Mouse (Mus musculus) hematopoietic stem cell, adult 5-6 weeks (primary cell): ENCODE data around the gene Zswim5. TPM values are rescaled to one million over a fixed set of nuclear protein-coding genes. Genes with fewer than 3 reads are reported as not detected.

Source experiments
- ATAC-seq, 2 experiments: fragments of 125-278 bp in 1 of 2; replicated peaks in 1 of 2; 2 replicates each; pipeline ENCODE4 v1.8.0; 2016 to 2017; ENCODE audit warnings: inconsistent platforms in 2 of 2, mild to moderate bottlenecking in 2 of 2, moderate number of reproducible peaks in 2 of 2, low read depth in 1 of 2, moderate TSS enrichment in 1 of 2; ENCODE audit not compliant: low FRiP score in 2 of 2, poor library complexity in 2 of 2, severe bottlenecking in 2 of 2, insufficient read depth in 1 of 2, low TSS enrichment in 1 of 2
- total RNA-seq: library from RNA; stranded (forward); fragments of 172-1452, 232-1000 nt; gene quantifications from 2 replicates; pipeline ENCODE4 v1.2.3, GENCODE M21; 2017

Zswim5 gene
- total RNA-seq, 1 experiment from 2014 or later: 0.10 TPM

DNA sequence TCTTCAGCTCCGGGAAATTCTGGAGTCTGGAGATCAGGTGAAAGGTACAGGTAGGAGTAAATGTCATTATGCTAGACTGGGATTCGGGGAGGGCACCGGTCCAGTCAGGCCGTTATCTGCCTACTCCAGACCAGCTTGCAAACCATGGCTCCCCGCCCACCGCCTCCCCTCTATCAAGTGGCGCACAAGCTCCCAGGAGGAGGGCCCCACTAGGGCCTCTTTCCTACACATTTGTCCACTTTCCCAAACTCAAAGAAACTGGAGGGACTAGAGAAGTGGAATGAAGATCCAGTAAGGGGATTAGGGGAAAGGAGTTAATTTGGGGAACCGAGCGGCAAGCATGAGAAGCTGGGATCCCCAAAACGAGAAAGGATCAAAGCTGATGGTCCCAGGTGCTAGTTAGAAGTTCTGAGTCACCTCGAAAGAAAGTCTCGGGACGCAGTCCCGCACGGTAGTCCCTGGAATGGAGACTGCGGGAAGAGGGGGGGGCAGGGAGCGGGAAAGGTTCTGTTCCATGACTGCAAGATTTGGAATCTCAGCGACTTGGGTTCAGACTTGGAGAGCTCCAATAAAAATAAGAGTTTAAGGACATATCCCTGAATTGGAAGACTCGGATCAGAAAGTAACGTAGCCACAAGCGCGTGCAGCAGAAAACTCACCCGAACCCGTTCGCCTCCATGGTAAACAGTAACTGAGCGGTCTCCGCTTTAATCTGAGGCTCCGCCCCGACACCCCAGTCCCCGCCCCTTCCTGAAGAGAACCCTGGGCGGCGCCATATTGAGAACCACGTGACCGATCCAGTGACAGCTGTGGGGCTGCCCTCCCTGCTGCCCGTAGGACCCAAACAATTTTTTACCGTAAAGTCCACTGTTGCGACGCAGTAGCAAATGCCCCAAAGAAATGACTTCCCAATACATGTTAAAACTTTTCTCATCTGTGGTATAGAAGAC is 116.8 kb downstream of the Zswim5 start, which contains the start of gene Urod:
Gene Urod (minus strand): TSS at position 742 of the 950 bp plus-strand sequence.
- ATAC-seq: peak; percentile 88 to 89

DNA sequence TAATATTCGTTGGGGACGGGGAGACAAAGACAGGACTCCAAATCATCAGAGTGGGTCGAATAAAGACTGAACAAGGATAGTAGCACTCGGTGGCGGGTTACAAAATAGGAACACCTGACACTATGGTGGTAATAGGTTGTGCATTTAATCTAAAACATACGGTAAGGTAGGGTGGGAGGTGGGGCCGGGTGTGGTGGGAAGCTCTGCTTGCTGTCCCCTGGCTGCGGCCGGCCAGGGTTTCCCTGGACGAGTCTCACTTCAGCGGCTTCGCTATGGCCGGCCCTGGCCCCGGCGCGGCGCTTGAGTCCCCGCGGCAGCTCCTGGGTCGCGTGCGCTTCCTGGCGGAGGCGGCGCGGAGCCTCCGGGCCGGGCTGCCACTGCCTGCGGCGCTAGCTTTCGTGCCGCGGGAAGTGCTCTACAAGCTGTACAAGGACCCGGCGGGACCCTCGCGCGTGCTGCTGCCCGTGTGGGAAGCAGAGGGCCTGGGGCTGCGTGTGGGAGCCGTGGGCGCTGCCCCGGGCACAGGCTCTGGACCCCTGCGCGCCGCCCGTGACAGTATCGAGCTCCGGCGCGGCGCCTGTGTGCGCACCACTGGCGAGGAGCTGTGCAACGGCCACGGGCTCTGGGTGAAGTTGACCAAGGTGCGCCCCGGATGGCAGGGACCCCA is 118.1 kb downstream of the Zswim5 start, which contains the start of gene Hectd3:
Gene Hectd3 (plus strand): TSS at position 187 of the 667 bp plus-strand sequence.
- peak; percentile 39 to 51; a peak in 2 of 4 replicates for ATAC-seq

DNA sequence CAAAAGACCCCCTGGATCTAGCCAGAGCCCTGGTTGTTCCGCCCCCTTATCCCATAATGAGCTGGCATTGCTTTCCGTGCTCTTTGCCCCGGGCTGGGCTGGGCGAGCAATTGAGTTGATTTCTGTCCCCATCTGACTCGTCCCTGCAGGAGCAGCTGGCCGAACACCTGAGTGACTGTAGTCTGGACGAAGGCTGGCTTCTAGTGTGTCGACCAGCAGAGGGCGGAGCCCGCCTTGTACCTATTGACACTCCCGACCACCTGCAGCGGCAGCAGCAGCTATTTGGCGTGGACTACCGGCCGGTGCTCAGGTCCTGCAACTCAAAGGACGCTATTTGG is 118.6 kb downstream of the Zswim5 start:
- ATAC-seq: peak in 1 of 2 experiments; percentile 16; a peak in 1 of 4 replicates

DNA sequence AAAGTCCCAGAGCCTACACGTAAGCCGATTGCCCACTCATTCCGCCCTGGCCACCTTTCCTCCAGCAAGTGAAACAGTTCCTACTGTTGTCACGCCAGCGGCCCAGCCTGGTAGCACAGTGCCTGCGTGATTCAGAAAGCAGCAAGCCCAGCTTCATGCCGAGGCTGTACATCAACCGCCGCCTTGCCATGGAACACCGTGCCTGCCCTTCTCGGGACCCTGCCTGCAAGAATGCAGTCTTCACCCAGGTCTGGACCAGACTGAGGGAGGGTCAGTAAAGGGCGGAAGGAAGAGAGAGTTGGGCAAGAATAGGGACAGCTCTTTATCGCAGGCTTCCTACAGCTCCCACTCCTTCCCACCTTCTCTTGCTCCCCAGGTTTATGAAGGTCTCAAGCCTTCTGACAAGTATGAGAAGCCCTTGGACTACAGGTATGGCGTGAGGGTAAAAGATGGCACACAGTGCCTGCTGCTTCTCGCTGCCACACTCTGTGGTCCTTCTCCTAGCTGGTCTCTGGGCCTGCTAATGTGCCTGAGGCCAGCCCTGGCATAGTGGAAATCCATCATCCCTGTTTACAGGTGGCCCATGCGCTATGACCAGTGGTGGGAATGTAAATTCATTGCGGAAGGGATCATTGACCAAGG is 122.5 kb downstream of the Zswim5 start:
- no peak for ATAC-seq

DNA sequence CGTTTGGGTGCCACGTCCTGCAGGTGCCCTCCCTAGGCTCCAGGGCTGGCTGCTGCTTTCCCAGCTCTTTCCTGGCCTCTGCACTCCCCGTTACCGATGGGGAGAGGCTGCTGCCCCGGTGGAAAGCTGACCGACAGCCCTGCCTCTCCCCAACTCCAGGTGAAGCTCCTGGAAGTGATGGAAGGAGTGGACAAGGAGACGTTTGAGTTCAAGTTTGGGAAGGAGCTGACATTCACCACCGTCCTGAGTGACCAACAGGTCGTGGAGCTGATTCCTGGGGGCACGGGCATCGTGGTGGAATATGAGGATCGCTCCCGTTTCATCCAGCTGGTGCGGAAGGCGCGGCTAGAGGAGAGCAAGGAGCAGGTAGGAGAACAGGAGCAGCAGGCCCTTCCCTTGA is 124.8 kb downstream of the Zswim5 start:
- no peak for ATAC-seq

DNA sequence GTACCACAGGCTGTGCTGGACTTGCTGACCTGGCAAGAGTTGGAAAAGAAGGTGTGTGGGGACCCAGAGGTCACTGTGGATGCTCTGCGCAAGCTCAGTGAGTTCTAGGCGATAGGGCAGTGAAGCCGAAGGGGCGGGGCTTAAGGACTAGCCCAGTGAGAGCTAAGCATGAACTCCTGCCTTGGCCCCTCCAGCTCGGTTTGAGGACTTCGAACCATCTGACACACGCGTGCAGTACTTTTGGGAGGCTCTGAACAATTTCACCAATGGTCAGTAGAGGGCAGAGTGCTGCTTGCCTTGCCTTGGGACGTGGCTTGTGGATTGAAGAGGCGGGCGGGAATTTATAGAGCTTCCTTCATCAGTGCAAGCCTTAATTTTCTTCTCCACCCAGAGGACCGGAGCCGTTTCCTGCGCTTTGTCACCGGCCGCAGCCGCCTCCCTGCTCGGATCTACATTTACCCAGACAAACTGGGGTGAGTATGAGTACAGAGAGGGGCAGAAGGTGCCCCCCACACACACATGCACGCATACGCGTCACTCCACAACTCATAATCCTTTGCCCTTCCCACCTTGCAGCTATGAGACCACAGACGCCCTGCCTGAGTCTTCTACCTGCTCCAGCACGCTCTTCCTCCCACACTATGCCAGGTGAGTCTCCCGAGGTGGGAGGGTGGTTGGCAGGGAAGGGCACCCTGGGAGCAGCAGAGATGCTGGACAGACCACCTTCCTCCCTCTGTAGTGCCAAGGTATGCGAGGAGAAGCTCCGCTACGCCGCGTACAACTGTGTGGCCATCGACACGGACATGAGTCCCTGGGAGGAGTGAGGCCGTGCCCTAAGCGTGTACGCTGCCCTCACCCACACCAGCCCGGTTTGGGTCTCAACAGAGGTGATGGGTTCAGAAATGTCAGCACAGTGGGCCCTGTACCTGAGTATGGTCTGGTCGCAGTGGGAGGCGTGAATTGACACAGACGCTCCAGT is 125.7 kb downstream of the Zswim5 start:
- ATAC-seq: peak in 1 of 2 experiments; percentile 80; a peak in 3 of 4 replicates

DNA sequence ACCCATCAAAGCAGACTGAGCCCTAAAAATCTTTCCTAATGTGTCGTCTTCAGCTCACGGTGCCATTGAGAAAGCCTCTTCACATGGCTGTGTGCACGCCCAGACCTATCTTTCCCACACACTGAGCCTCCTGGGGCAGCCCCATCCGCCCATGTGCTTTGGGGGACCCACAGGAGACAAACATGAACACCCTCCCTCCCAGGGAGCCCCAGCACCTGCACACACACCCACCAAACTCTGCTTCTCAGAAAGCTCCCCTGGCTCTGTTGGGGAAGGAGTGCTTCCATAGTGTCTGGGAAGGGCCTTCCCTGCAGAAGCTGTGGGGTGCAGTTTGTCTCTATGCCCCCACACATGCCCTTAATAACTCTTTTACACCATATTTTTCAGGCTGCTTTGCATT is 127.5 kb downstream of the Zswim5 start:
- no peak for ATAC-seq

DNA sequence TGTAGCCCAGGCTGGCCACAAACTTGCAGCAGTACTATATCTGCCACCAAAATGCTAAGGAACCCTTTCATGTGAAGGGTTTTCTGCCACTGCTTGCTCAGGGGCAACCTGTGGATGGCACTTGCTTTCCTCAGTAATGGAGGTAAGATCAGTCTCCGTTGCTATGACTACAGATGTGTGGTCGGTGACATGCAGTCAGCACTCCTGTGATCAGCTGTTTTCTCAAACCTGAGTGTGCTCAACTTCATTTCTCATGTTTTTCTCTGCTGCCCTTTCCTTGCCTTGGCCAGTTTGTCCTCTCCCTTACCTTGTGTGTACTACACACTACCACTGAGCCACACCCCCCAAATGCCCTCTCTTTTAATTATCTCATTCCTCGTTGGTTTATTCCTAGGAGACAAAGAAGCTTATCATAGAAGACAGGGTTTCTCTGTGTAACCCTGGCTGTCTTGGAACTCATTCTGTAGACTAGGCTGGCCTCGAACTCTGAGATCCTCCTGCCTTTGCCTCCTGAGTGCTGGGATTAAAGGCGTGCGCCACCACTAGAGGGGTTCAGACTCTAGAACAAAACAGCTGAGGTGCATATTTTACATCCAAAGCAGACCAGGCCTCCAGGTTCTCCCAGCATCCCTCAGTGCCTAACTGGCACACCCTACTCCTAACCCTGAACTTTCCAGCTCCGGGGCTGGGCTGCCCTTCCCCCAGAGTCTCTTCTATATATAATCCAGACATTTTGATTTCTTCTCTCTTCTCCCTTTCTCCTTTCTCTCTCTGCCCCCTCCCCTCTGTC is 128.6 kb downstream of the Zswim5 start:
- no peak for ATAC-seq

DNA sequence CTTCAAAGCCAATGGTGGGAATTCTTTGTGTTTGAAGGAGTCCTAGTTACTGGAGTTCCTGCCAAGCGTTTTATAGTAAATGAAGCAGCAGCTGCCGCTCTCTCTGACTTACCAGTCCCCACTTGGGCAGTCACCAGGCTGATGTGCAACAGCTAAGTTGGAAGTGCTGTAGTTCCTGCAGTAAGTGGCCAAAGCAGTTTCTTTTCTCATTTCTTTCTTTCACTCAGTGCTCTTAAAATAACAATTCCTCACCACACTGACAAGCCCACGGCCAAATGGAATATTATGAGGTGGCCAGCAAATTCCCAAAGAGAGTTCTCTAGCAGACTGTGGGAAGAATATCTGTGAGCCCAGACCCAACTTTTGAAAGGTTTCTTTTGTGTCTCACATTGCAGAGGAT is 129.9 kb downstream of the Zswim5 start:
- ATAC-seq: no peak

DNA sequence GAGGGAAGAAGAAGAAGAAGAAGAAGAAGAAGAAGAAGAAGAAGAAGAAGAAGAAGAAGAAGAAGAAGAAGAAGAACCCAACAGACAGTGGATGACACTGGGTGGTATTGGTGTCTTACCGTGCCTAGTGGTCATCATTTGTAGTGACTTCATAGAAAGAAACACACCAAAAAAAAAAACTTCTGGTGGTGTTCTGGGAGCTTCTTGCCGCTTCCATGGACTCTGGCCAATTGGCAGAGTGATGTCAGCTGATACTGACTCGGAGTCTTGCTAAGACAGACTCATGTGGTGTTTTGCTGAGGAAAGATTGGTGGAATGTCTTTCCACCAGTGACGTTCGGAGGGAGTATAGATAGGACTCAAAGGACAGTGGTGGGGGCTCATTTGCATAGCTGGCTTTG is 133.1 kb downstream of the Zswim5 start:
- no peak for ATAC-seq

DNA sequence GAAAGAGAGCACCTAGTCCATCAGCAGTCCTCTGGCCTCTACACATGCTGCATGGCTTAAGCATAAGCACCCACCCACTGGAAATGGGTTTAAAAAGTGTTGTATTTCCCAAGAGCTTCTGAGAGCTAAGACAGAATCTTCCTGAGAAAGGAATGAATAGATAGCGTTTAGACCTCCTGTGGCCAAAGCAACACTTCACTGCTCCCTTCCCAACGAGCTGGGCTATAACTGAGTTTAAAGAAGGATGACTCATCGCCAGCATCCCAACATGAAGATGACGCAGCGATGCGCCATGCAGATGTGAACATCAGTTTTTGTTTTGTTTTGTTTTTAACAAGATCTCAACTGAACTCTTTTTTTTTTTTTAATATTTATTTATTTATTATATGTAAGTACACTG is 136.4 kb downstream of the Zswim5 start:
- ATAC-seq: no peak

DNA sequence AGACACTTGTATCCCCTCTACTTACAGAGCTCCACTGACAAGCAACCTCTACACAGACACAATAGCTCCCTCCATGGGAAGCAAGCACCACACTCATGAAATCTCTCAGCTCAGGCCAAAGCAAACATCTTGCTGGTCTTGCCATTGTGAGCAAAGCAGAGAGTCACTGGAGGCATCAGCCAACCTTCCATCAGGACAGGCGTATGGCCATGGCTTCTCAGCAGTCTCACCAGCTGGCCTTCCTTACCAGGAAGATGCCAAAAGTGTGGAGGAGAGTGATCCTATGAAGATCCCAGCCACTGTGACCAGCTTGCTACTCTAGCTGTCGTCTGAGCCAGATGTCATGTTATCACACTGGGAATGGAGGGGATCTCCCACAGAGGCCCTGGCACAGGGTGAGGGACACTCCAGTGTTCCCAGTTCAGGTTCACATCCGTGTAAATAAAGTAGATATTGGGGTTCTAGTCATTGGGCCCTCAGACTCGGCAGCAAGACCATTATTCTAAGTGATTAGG is 137.8 kb downstream of the Zswim5 start:
- ATAC-seq: no peak

DNA sequence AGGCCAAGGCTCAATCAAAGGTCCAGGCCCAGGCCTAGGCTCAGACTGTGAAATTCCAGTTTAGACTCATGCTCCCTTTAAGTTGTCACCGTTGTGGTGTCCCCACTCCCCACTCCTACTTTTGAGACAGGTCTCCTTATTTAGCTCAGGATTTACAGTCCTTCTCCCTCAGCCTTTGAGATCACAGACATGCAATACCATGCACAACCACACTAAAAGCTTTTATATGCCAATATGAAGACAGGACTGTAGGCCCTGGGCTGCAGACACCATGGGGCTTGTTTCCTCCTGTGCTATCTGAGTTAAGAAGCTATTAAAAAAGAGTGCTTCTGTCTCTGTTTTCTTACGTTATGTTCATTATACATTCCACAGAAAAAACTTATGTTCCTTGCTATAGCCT is 140.6 kb downstream of the Zswim5 start:
- ATAC-seq: no peak; a peak in 1 of 4 replicates

DNA sequence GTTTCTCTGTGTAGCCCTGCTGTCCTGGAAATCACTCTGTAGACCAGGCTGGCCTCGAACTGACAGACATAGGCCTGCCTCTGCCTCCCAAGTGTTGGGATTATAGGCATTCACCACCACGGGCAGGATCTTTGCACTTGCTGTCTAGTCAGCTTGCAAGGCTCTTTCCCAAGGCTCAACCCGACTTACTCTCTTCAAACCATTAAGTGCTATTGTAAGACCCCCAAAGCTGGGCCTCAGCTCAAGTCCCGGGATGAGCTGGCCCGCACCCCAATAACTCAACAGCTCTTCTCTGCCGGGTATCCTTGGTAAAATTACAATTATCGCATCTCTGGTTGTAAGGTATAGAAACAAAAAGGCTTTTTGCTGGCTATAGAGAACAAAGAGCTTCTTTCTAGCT is 141.2 kb downstream of the Zswim5 start:
- ATAC-seq: no peak

DNA sequence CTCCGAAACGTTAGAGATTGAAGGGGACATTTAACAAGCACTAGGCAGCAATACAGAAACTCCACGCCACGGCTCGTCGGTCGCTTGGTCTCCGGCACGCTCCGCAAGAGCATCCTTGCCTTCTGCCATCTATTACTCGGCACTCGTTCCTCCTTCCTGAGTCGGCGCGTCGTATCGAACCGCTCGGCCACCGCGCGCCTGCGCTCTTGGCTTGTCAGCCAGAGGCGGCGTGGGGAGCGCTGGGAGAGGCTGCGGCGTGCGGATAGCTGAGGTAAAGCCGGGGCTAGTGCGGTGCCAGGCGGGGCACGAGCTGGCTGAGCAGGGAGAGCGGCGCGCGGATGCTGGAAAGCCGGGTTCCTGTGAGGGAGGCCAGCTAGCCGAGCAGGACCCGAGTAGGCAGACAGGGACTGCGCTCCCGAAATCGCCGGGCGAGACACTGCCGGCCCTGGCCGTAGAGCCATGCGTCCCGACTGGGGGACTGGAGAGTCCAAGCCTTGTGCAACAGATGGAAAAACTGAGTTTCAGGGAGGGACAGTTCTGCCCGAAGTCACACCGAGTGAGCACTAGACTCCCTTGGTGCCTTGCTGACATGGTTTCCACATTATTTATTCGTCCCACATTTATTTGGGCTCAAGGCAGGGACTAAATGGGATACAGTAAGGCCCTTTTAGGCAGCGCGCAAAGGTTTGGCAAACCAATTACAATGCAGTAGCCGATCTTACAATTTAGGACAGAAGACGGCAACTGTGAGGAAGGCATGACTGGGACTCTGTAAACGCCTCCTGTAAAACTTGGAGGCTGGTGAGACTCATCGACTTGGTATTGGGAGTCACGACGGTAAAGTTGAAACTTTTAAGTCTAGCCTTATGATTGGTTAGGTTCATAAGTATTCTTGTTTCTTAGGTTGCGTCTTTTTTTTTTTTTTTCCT is 142.3 kb downstream of the Zswim5 start, which contains the start of gene Eif2b3:
Gene Eif2b3 (plus strand): TSS at position 197 of the 929 bp plus-strand sequence.
- ATAC-seq: peak; percentile 98 to 99
